Mouse (Mus musculus) kidney, embryonic 14.5 days (tissue): ENCODE measurements around the gene Irgm1. TPM values are rescaled to one million over a fixed set of nuclear protein-coding genes. Genes with fewer than 3 reads are reported as not detected.
A peak's percentile ranks its signal among the peaks of the same experiment; 100 is the strongest.
"Not testable (repeated sequence)": the region's sequence is repeated elsewhere in the genome, so short reads cannot be mapped to it uniquely, and the experiment has no call there.

ENCODE experiments used
- ATAC-seq: fragments of 200-750 bp; cut with Nextera tagmentation; 2 replicates; pipeline ENCODE4 v1.8.0; 2017; ENCODE audit warnings: moderate number of reproducible peaks, mild to moderate bottlenecking, moderate TSS enrichment, moderate library complexity; ENCODE audit not compliant: low FRiP score, low TSS enrichment
- H3K27ac ChIP-seq: fragments of 300-500 bp; sonication (generic); 2 replicates; pipeline ENCODE4 v1.5.1; 2014; ENCODE audit warnings: low read depth, mild to moderate bottlenecking, low read length, moderate library complexity, mixed read lengths
- H3K27me3 ChIP-seq: fragments of 300-500 bp; sonication (generic); 2 replicates; pipeline ENCODE4 v1.6.1; 2014; ENCODE audit warnings: mild to moderate bottlenecking, low read length; ENCODE audit not compliant: control insufficient read depth, insufficient read depth
- H3K36me3 ChIP-seq: fragments of 300-500 bp; sonication (generic); 2 replicates; pipeline ENCODE4 v1.6.1; 2014; ENCODE audit warnings: low read length, mixed read lengths; ENCODE audit not compliant: control insufficient read depth, insufficient read depth
- H3K4me1 ChIP-seq: fragments of 300-500 bp; sonication (generic); 2 replicates; pipeline ENCODE4 v1.6.1; 2014; ENCODE audit warnings: low read length, mixed read lengths; ENCODE audit not compliant: control insufficient read depth, insufficient read depth
- H3K4me2 ChIP-seq: fragments of 300-500 bp; sonication (generic); replicated peaks from 2 replicates; pipeline ENCODE4 v1.6.1; 2014; ENCODE audit warnings: low read depth, mild to moderate bottlenecking, low read length
- H3K4me3 ChIP-seq: fragments of 300-500 bp; sonication (generic); 2 replicates; pipeline ENCODE4 v1.5.1; 2014; ENCODE audit warnings: mild to moderate bottlenecking, low read length
- H3K9ac ChIP-seq: fragments of 300-500 bp; sonication (generic); 2 replicates; pipeline ENCODE4 v1.6.1; 2014; ENCODE audit warnings: low read depth, mild to moderate bottlenecking, low read length, moderate library complexity
- H3K9me3 ChIP-seq: fragments of 300-500 bp; sonication (generic); 2 replicates; pipeline ENCODE4 v1.6.1; 2016; ENCODE audit warnings: low read length; ENCODE audit not compliant: control insufficient read depth
- WGBS: fragments of 180-500 bp; shearing (Covaris S2); extraction: QIAGEN DNeasy Blood & Tissue Kit; methylation state at CpG from one replicate; pipeline ENCODE4 v1.1.7; 2014; 5-methylcytosine and 5-hydroxymethylcytosine counted together
- polyA plus RNA-seq: library from polyadenylated mRNA; unstranded; fragments of >200 nt; fragmentation: Nextera tagmentation; extraction: Ambion mirVana; gene quantifications from 2 replicates; pipeline ENCODE4 v1.2.1, GENCODE M21; 2014

The Irgm1 gene
- polyA plus RNA-seq, 1 experiment from 2014 or later = 13.2 TPM

DNA sequence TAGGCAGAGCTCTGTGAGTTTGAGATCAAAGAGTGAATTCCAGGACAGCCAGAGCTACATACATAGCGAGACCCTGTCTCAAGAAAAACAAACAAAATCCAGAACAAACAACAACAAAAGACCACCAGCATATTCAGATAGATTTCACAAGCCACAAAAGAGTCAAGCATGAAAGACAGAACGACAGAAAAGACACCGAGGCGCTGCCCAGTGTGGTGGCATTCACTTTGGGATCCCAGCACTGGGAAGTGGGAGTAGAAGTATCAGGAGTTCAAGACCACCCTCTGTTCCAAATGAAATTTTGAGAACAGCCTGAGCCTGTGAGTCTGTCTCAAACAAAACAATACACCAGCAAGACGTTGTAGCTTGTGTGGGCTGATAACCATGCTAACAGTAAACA lies 24.6 kb downstream of the Irgm1 start:
- ATAC-seq = no peak
- H3K27ac ChIP-seq = no peak overlapping the region
- H3K4me1 ChIP-seq = no peaks in the 10 kb centered on the region
- no peak overlapping the region for H3K9ac ChIP-seq
- H3K36me3 ChIP-seq = no peaks in the 10 kb centered on the region
- no peaks in the 10 kb centered on the region for H3K27me3 ChIP-seq
- WGBS = 69% methylated on average over 5 of the region's 5 CpGs
- peaks cover 6% of the 10 kb centered on the region; the same call in 1 of the 2 replicates for H3K9me3 ChIP-seq
- no peak overlapping the region for H3K4me2 ChIP-seq
- no peak overlapping the region for H3K4me3 ChIP-seq

DNA sequence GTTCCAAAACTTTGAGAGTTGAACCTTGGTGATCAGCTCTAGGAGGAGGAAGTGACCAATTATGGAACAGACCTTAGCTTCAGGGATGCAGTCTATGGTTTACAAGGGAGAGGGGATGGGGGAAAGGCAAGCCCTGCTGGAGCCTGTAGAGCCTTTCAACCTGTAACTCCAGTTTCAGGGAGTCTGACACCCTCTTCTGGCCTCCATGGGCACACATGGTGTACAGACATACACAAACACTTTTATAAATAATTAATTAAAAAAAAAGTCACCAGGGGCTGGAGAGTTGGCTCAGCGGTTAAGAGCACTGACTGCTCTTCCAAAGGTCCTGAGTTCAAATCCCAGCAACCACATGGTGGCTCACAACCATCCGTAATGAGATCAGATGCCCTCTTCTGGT lies 25.1 kb downstream of the Irgm1 start:
- ATAC-seq, H3K4me1 ChIP-seq, H3K9ac ChIP-seq, H3K36me3 ChIP-seq, H3K9me3 ChIP-seq, H3K27me3 ChIP-seq, H3K4me3 ChIP-seq, H3K27ac ChIP-seq, H3K4me2 ChIP-seq: not testable (repeated sequence)
- 69% methylated on average over 2 of the region's 2 CpGs for WGBS

DNA sequence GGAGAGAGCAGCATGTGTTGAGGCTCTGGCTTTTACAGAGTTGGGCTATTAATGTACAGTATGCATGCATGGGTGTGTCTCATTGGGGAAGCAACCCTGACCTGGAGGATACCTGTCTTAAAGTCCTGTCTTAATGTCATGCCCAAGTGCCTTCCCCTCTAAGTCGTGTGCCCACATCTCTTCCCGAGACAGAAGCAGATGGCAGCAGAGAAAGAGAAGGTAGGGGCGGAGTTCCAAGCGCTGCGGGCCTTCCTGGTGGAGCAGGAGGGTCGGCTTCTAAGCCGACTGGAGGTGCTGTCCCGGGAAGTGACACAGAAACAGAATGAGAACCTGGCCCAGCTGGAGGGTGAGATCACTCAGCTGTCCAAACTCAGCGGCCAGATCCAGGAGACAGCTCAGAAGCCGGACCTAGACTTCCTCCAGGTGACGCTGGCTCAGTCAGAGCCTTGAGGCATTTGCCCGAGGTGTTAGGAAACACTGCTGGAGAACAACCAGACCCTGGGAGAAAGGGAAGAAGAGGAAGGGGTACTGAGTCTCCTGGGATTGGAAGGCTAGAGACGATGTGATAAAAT lies 26.2 kb downstream of the Irgm1 start:
- WGBS = 26% methylated on average over 13 of the region's 13 CpGs

DNA sequence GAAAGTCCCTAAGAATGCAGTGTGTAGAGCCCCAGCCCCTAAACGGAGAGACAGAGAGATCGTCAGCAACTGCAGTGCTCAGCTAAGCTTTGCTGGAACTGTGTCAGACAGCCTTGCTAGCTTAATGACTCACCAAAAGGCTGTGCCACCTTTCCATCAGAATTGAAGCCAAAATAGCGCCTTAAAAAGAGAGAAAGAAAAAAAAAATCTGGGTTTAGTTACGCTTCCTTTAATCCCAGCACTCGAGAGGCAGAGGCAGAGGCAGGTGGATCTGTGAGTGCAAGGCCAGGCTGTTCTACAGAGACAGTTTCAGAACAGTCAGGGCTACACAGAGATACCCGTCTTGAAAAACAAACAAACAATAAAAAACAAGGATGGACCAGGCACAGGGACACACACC lies 27.2 kb downstream of the Irgm1 start:
- Histone ChIP-seq H3K4me2 (no peak overlapping the region), H3K4me1 (no peaks in the 10 kb centered on the region), H3K9ac (no peak overlapping the region), H3K27me3 (no peaks in the 10 kb centered on the region), H3K4me3 (no peak overlapping the region), H3K36me3 (no peaks in the 10 kb centered on the region), H3K9me3 (no peaks in the 10 kb centered on the region), H3K27ac (no peak overlapping the region)
- WGBS = 54% methylated on average over 6 of the region's 6 CpGs
- ATAC-seq = no peak

More for the DNA sequence above, 26.2 kb downstream of the Irgm1 start:
- no peaks in the 10 kb centered on the region for H3K27me3 ChIP-seq
- no peak for ATAC-seq
- no peak overlapping the region for H3K4me2 ChIP-seq
- H3K4me1 ChIP-seq = no peaks in the 10 kb centered on the region
- H3K36me3 ChIP-seq = no peaks in the 10 kb centered on the region
- H3K27ac ChIP-seq = no peak overlapping the region
- no peaks in the 10 kb centered on the region for H3K9me3 ChIP-seq
- no peak overlapping the region for H3K4me3 ChIP-seq
- no peak overlapping the region for H3K9ac ChIP-seq

DNA sequence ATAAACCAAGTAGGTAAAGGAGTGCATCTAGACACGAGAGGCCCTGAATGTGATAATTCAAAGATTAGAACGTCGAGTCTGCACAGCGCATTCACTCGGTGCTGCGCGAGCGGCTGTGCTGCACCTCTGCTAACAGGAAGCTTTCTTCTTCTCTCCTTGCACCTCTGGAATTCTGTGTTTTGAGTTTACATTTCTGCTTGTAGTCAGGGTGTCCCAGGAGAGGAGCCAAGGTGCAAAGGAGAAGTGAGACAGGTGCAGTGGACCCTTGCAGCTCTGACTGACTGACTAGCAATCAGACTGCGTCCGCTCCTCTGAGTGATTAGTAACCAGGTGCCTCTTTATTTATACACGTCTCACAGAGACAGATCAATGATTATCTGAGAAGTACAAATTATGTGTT lies 28.3 kb downstream of the Irgm1 start:
- WGBS = 84% methylated on average over 11 of the region's 11 CpGs
- no peak for ATAC-seq
- H3K36me3 ChIP-seq = no peaks in the 10 kb centered on the region
- H3K4me2 ChIP-seq = no peak overlapping the region
- no peaks in the 10 kb centered on the region for H3K9me3 ChIP-seq
- H3K27me3 ChIP-seq = no peaks in the 10 kb centered on the region
- H3K9ac ChIP-seq = no peak overlapping the region
- H3K4me3 ChIP-seq = no peak overlapping the region
- H3K27ac ChIP-seq = no peak overlapping the region
- H3K4me1 ChIP-seq = peaks cover 3% of the 10 kb centered on the region; the same call in 1 of the 2 replicates

DNA sequence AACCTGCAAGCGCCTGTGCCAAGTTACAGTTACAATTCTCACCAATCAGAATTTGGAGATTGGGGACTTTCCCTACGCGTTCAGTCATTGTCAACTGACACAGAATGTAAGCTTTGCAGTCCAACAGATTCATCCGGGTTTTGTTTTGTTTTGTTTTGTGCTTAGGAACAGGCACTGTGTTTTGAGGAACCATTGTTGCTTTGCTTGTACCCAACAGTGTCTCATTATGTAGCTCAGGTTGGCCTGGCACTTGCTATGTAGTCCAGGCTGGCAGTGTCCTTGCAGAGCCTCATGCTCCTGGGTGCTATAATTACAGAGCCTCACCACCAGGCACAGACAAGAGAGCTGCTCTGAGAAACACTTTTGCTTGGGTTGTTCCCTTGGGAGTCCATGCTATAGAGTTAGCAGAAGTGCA lies 29.1 kb downstream of the Irgm1 start:
- H3K4me3 ChIP-seq = no peak overlapping the region
- WGBS = 85% methylated on average over 4 of the region's 4 CpGs
- H3K27ac ChIP-seq = no peak overlapping the region
- H3K4me2 ChIP-seq = no peak overlapping the region
- no peaks in the 10 kb centered on the region for H3K27me3 ChIP-seq
- no peaks in the 10 kb centered on the region for H3K9me3 ChIP-seq
- H3K36me3 ChIP-seq = no peaks in the 10 kb centered on the region
- no peak for ATAC-seq
- H3K4me1 ChIP-seq = peaks cover 3% of the 10 kb centered on the region; the same call in 1 of the 2 replicates
- H3K9ac ChIP-seq = no peak overlapping the region

DNA sequence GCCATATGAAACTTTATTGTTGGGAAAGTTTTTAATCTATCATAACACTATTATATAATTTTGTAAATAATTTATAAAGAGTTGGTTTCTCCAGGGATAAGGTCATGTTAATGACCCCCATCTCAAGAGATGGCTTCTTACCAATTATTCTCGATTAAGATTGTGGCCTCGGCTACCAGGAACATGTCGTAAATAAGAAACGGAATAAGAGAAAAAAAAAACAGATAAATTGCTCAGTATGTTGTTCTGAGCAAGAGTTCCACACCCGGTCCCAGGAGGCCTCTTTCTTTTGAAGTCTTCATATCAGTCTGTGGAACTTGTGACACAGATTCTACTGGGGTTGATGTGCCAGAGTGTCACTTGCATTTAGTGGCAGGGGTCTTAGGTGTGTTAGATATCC lies 30.3 kb downstream of the Irgm1 start:
- peaks cover 3% of the 10 kb centered on the region; the same call in 1 of the 2 replicates for H3K4me1 ChIP-seq
- WGBS = 70% methylated on average over 5 of the region's 5 CpGs
- no peaks in the 10 kb centered on the region for H3K9me3 ChIP-seq
- H3K36me3 ChIP-seq = no peaks in the 10 kb centered on the region
- no peak for ATAC-seq
- H3K27me3 ChIP-seq = peaks cover 1% of the 10 kb centered on the region; the same call in 1 of the 2 replicates
- H3K27ac ChIP-seq = no peak overlapping the region
- H3K4me3 ChIP-seq = no peak overlapping the region
- H3K9ac ChIP-seq = no peak overlapping the region
- H3K4me2 ChIP-seq = no peak overlapping the region

DNA sequence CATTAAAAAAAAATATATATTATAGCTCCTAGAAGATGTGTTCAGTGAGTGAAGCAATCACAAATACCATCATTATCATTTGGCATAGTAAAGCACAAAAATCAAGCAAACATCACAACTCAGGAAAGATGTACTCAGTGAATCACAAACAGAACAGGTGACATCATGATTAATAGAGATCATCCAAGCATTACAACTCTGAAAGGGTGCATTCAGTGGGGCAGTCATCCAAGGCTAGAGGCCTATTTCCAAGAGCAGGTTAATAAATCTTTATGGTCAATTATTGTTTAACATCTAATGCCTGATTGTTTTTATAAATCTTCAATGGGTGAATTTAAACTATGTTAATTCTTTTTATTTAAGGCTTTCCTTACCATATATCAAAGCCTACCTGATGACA lies 30.7 kb downstream of the Irgm1 start:
- no peak for ATAC-seq
- peaks cover 3% of the 10 kb centered on the region; the same call in 1 of the 2 replicates for H3K4me1 ChIP-seq
- H3K27me3 ChIP-seq = peaks cover 4% of the 10 kb centered on the region; the same call in 1 of the 2 replicates
- no peak overlapping the region for H3K27ac ChIP-seq
- no peaks in the 10 kb centered on the region for H3K36me3 ChIP-seq
- H3K4me3 ChIP-seq = no peak overlapping the region
- H3K9ac ChIP-seq = no peak overlapping the region
- H3K9me3 ChIP-seq = no peaks in the 10 kb centered on the region
- H3K4me2 ChIP-seq = no peak overlapping the region

DNA sequence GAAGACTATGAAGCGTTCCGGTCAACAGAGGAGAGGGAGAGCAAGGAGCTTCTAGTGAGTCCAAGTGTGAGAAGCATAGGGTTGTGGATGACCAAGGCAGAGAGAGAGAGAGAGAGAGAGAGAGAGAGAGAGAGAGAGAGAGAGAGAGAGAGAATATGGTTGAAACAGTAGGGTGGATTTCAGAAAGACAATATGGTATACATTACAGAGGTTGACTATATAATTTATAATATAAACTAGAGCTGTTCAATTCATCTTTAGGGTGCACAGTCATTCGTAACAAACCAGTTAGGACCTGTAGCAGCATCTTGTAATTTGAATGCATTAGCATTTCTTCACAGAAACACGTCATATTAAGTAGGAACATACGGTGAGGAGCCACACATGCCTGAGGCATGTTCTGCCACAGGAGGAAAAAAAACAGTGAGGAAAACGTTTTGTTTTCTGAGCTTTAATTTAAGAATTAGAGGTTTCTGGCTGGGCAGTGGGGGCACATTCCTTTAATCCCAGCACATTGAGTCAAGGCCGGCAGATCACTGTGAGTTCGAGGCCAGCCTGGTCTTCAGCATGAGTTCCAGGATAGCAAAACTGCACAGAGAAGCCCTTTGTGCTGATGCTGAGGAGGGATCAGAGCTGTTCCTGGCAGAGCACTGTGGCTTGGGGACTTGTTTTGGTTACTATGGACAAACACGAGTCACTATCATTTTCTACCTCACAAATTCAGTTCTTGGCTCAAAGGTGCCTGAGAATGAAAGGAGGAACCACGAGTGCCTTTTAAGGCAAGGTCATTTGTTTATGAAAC lies 32.4 kb downstream of the Irgm1 start:
- ATAC-seq = no peak
- no peaks in the 10 kb centered on the region for H3K36me3 ChIP-seq
- H3K27ac ChIP-seq = no peak overlapping the region
- no peak overlapping the region for H3K9ac ChIP-seq
- 74% methylated on average over 10 of the region's 10 CpGs for WGBS
- no peaks in the 10 kb centered on the region for H3K9me3 ChIP-seq
- peaks cover 4% of the 10 kb centered on the region; the same call in 1 of the 2 replicates for H3K27me3 ChIP-seq
- no peak overlapping the region for H3K4me3 ChIP-seq
- peak overlapping the region; percentile 84; the same call in 1 of the 2 replicates for H3K4me2 ChIP-seq
- H3K4me1 ChIP-seq = peaks cover 3% of the 10 kb centered on the region; the same call in 1 of the 2 replicates
